Mouse (Mus musculus) lung, embryonic 16.5 days (tissue): ENCODE measurements around the gene Lce1i. TPM values are rescaled to one million over a fixed set of nuclear protein-coding genes. Genes with fewer than 3 reads are reported as not detected.

Source experiments
- ATAC-seq: fragments of 200-750 bp; cut with Nextera tagmentation; 2 replicates; pipeline ENCODE4 v1.8.0; 2017; ENCODE audit warnings: low read depth, mild to moderate bottlenecking, moderate library complexity
- H3K27ac ChIP-seq: fragments of 300-500 bp; sonication (generic); 2 replicates; pipeline ENCODE4 v1.5.1; 2014; ENCODE audit warnings: mild to moderate bottlenecking, control low read depth, low read length
- H3K27me3 ChIP-seq: fragments of 300-500 bp; sonication (generic); 2 replicates; pipeline ENCODE4 v1.6.1; 2014; ENCODE audit warnings: low read depth, low read length, mixed read lengths; ENCODE audit not compliant: control insufficient read depth, insufficient read depth
- H3K36me3 ChIP-seq: fragments of 300-500 bp; sonication (generic); 2 replicates; pipeline ENCODE4 v1.6.1; 2014; ENCODE audit warnings: low read length; ENCODE audit not compliant: control insufficient read depth, insufficient read depth
- H3K4me1 ChIP-seq: fragments of 300-500 bp; sonication (generic); replicated peaks from 2 replicates; pipeline ENCODE4 v1.6.1; 2014; ENCODE audit warnings: low read length, mixed read lengths; ENCODE audit not compliant: control insufficient read depth, insufficient read depth
- H3K4me2 ChIP-seq: fragments of 300-500 bp; sonication (generic); 2 replicates; pipeline ENCODE4 v1.6.1; 2014; ENCODE audit warnings: low read depth, low read length, control low read depth
- H3K4me3 ChIP-seq: fragments of 300-500 bp; sonication (generic); 2 replicates; pipeline ENCODE4 v1.5.1; 2014; ENCODE audit warnings: mild to moderate bottlenecking, low read length, control low read depth
- H3K9ac ChIP-seq: fragments of 300-500 bp; sonication (generic); 2 replicates; pipeline ENCODE4 v1.6.1; 2014; ENCODE audit warnings: low read length, control low read depth
- H3K9me3 ChIP-seq: fragments of 300-500 bp; sonication (generic); 2 replicates; pipeline ENCODE4 v1.6.1; 2016; ENCODE audit warnings: low read length; ENCODE audit not compliant: control insufficient read depth
- WGBS: fragments of 180-500 bp; shearing (Covaris S2); extraction: QIAGEN DNeasy Blood & Tissue Kit; methylation state at CpG from one replicate; pipeline ENCODE4 v1.1.7; 2014; 5-methylcytosine and 5-hydroxymethylcytosine counted together
- polyA plus RNA-seq: library from polyadenylated mRNA; unstranded; fragments of >200 nt; fragmentation: Nextera tagmentation; extraction: Ambion mirVana; gene quantifications from 2 replicates; pipeline ENCODE4 v1.2.1, GENCODE M21; 2015

Gene Lce1i
- polyA plus RNA-seq, 1 experiment from 2014 or later = not detected

DNA sequence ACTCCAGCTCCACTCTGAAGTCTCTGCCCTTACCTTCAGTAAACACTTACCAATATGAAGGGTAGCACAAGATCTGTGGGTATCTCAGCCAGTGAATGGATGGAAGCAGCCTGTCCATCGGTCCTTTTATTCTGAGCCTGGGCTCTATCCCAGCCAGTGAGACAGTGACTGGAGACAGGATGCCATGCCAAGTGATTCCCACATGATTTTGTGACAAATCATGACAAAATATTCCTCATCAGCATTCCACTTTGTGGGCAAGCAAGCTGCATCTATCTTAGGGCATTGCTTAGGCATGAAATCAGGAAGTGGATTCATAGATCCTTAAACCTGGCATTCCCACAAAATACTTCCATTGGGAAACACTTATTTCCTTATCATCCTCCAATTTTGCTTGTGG lies 26.5 kb downstream of the Lce1i start, which contains the start of gene Lce1g:
Gene Lce1g, minus strand, starts transcription at position 101 of the 400 bp plus-strand sequence.
- WGBS = 68% methylated on average over 1 of the region's 1 CpGs
- Histone ChIP-seq H3K9me3 (no peaks in the 10 kb centered on the region), H3K36me3 (no peaks in the 10 kb centered on the region), H3K9ac (no peak within 1 kb of the TSS), H3K27me3 (no peaks in the 10 kb centered on the region), H3K27ac (no peak within 1 kb of the TSS), H3K4me2 (no peak within 1 kb of the TSS), H3K4me3 (no peak within 1 kb of the TSS), H3K4me1 (no peaks in the 10 kb centered on the region)
- no peak for ATAC-seq

DNA sequence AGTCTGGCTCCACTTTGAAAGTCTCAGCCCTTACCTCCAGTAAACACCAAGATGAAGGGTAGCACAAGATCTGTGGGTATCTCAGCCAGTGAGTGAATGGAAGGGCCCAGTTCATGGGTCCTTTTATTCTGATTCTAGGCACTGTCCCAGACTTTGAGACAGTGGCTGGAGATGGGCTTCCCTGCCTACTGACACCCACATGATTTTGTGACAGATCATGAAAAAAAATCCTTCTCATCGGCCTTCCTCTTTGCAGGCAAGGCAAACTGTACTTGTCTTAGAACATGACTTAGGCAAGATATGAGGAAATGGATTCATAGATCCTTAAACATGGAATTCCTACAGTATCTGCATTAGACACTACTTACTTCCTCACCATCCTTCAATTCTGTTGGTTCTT lies 39.7 kb downstream of the Lce1i start, which contains the start of gene Gm38119:
Gene Gm38119, minus strand, starts transcription at position 101 of the 400 bp plus-strand sequence.
- H3K9ac ChIP-seq = no peak within 1 kb of the TSS
- H3K9me3 ChIP-seq = no peaks in the 10 kb centered on the region
- 62% methylated on average over 1 of the region's 1 CpGs for WGBS
- H3K4me3 ChIP-seq = no peak within 1 kb of the TSS
- no peak within 1 kb of the TSS for H3K27ac ChIP-seq
- ATAC-seq = no peak
- no peaks in the 10 kb centered on the region for H3K36me3 ChIP-seq
- H3K4me1 ChIP-seq = no peaks in the 10 kb centered on the region
- H3K4me2 ChIP-seq = no peak within 1 kb of the TSS
- H3K27me3 ChIP-seq = no peaks in the 10 kb centered on the region

Other genes starting within 250 kb of the Lce1i start
- not detected in 2 replicates for gene 2310046K23Rik, start 244.4 kb downstream of the Lce1i start, polyA plus RNA-seq
- 0.64 TPM in 1 of 2 replicates, not detected in the other for gene Ivl, start 205.2 kb downstream of the Lce1i start, polyA plus RNA-seq
- gene Smcp, start 189.9 kb downstream of the Lce1i start, polyA plus RNA-seq = not detected in 2 replicates
- not detected in 2 replicates for gene 2210017I01Rik, start 171.4 kb downstream of the Lce1i start, polyA plus RNA-seq
- gene Lce6a, start 157.2 kb downstream of the Lce1i start, polyA plus RNA-seq = not detected in 2 replicates
- gene Lce1a1, start 130.6 kb downstream of the Lce1i start, polyA plus RNA-seq = 0.31 TPM in 1 of 2 replicates, not detected in the other
- not detected in 2 replicates for gene Lce1b, start 122.0 kb downstream of the Lce1i start, polyA plus RNA-seq
- gene Lce1a2, start 108.6 kb downstream of the Lce1i start, polyA plus RNA-seq = not detected in 2 replicates
- gene Lce1c, start 99.7 kb downstream of the Lce1i start, polyA plus RNA-seq = not detected in 2 replicates
- not detected in 2 replicates for gene Lce1d, start 91.7 kb downstream of the Lce1i start, polyA plus RNA-seq
- not detected in 2 replicates for gene Lce1e, start 69.8 kb downstream of the Lce1i start, polyA plus RNA-seq
- gene Lce1f, start 58.5 kb downstream of the Lce1i start, polyA plus RNA-seq = not detected in 2 replicates
- not detected in 2 replicates for gene Gm38119, start 39.8 kb downstream of the Lce1i start, polyA plus RNA-seq
- not detected in 2 replicates for gene Lce1g, start 26.6 kb downstream of the Lce1i start, polyA plus RNA-seq
- not detected in 2 replicates for gene Lce1h, start 13.8 kb downstream of the Lce1i start, polyA plus RNA-seq
- not detected in 2 replicates for gene Lce1j, start 11.6 kb upstream of the Lce1i start, polyA plus RNA-seq
- not detected in 2 replicates for gene Lce1k, start 29.0 kb upstream of the Lce1i start, polyA plus RNA-seq
- gene Kprp, start 48.3 kb upstream of the Lce1i start, polyA plus RNA-seq = not detected in 2 replicates
- not detected in 2 replicates for gene Lce1l, start 72.4 kb upstream of the Lce1i start, polyA plus RNA-seq
- not detected in 2 replicates for gene 2310050C09Rik, start 91.3 kb upstream of the Lce1i start, polyA plus RNA-seq
- gene Lce3a, start 147.3 kb upstream of the Lce1i start, polyA plus RNA-seq = not detected in 2 replicates
- gene Lce3b, start 154.1 kb upstream of the Lce1i start, polyA plus RNA-seq = not detected in 2 replicates
- gene Lce3c, start 165.6 kb upstream of the Lce1i start, polyA plus RNA-seq = not detected in 2 replicates
- not detected in 2 replicates for gene Lce3d, start 178.5 kb upstream of the Lce1i start, polyA plus RNA-seq
- not detected in 2 replicates for gene Lce3e, start 188.2 kb upstream of the Lce1i start, polyA plus RNA-seq
- 0.70 TPM in 1 of 2 replicates, not detected in the other for gene Lce3f, start 213.3 kb upstream of the Lce1i start, polyA plus RNA-seq
- gene Crct1, start 236.8 kb upstream of the Lce1i start, polyA plus RNA-seq = 1.5 TPM in 1 of 2 replicates, not detected in the other
- 0.58 TPM in 1 of 2 replicates, not detected in the other for gene Lce1m, start 240.2 kb upstream of the Lce1i start, polyA plus RNA-seq